Mouse (Mus musculus) hindbrain, embryonic 12.5 days (tissue): ENCODE measurements at regions not wholly inside any gene's neighbourhood (a gene's known extent, or its start where the extent isn't known, plus 50 kb on each side); places are given as distances from the start of the nearest gene placed in this dataset. TPM values are rescaled to one million over a fixed set of nuclear protein-coding genes. Genes with fewer than 3 reads are reported as not detected.

Source experiments
- ATAC-seq: fragments of 200-750 bp; cut with Nextera tagmentation; 2 replicates; pipeline ENCODE4 v1.8.0; 2017; ENCODE audit warnings: moderate TSS enrichment; ENCODE audit not compliant: low FRiP score
- H3K27ac ChIP-seq: fragments of 300-500 bp; sonication (generic); 2 replicates; pipeline ENCODE4 v1.5.1; 2016; ENCODE audit warnings: mild to moderate bottlenecking
- H3K27me3 ChIP-seq: fragments of 300-500 bp; sonication (generic); 2 replicates; pipeline ENCODE4 v1.6.1; 2016; ENCODE audit warnings: mild to moderate bottlenecking
- H3K36me3 ChIP-seq: fragments of 300-500 bp; sonication (generic); 2 replicates; pipeline ENCODE4 v1.6.1; 2016; ENCODE audit warnings: mild to moderate bottlenecking
- H3K4me1 ChIP-seq: fragments of 300-500 bp; sonication (generic); 2 replicates; pipeline ENCODE4 v1.6.1; 2016
- H3K4me2 ChIP-seq: fragments of 300-500 bp; sonication (generic); replicated peaks from 2 replicates; pipeline ENCODE4 v1.6.1; 2016; ENCODE audit warnings: mild to moderate bottlenecking
- H3K4me3 ChIP-seq: fragments of 300-500 bp; sonication (generic); 2 replicates; pipeline ENCODE4 v1.5.1; 2016; ENCODE audit warnings: mild to moderate bottlenecking
- H3K9ac ChIP-seq: fragments of 300-500 bp; sonication (generic); 2 replicates; pipeline ENCODE4 v1.6.1; 2016; ENCODE audit warnings: mild to moderate bottlenecking, moderate library complexity
- H3K9me3 ChIP-seq: fragments of 300-500 bp; sonication (generic); replicated peaks from 2 replicates; pipeline ENCODE4 v1.6.1; 2016; ENCODE audit warnings: mild to moderate bottlenecking
- WGBS: fragments of 180-500 bp; shearing (Covaris S2); methylation state at CpG from one replicate; pipeline ENCODE4 v1.1.7; 2016; 5-methylcytosine and 5-hydroxymethylcytosine counted together
- microRNA-seq: library from miRNA; unstranded; fragments of <30 nt; microRNA quantifications from one replicate; pipeline ENCODE4, GENCODE M21; 2017

GRCm38 (mm10) chr15:22232629-22233028 lies 316.2 kb upstream of the Cdh18 start:
- Histone ChIP-seq H3K27ac (no peak overlapping the region), H3K4me3 (no peak overlapping the region), H3K9ac (no peak overlapping the region), H3K4me1 (no peaks in the 10 kb centered on the region), H3K9me3 (no peaks in the 10 kb centered on the region), H3K27me3 (no peaks in the 10 kb centered on the region), H3K36me3 (no peaks in the 10 kb centered on the region), H3K4me2 (no peak overlapping the region)
- ATAC-seq, result no peak
- WGBS, result 73% methylated on average over 4 of the region's 4 CpGs

DNA sequence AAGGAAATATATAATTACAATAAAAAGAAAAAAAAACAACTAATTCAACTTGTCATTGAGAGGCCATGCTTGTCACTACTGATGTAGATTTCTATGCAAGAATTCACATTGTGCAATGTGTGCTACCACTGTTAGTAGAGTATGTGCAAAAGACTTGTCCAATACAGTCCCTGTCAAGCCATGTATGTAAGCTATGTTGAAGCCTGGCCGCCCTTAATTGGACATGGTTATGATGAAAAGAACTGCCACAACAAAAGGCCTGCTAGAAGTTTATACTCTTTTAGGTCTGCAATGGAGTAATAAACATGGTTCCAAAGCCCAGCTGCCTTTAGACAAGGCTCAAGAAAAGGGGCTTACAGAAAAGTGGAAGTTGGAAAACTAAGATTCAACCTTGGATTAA lies 267.9 kb upstream of the Cdh18 start:
- H3K27ac ChIP-seq, result no peak overlapping the region
- no peaks in the 10 kb centered on the region for H3K9me3 ChIP-seq
- no peaks in the 10 kb centered on the region for H3K4me1 ChIP-seq
- no peaks in the 10 kb centered on the region for H3K27me3 ChIP-seq
- H3K4me2 ChIP-seq, result no peak overlapping the region
- H3K4me3 ChIP-seq, result no peak overlapping the region
- H3K9ac ChIP-seq, result no peak overlapping the region
- no peak for ATAC-seq
- no peaks in the 10 kb centered on the region for H3K36me3 ChIP-seq
- WGBS, result 89% methylated on average over 1 of the region's 1 CpGs

GRCm38 (mm10) chr15:22311016-22311415 lies 237.8 kb upstream of the Cdh18 start:
- Histone ChIP-seq H3K4me3 (no peak overlapping the region), H3K36me3 (no peaks in the 10 kb centered on the region), H3K4me2 (no peak overlapping the region), H3K27me3 (no peaks in the 10 kb centered on the region), H3K9ac (no peak overlapping the region), H3K9me3 (no peaks in the 10 kb centered on the region), H3K4me1 (no peaks in the 10 kb centered on the region), H3K27ac (no peak overlapping the region)
- WGBS, result 78% methylated on average over 5 of the region's 5 CpGs
- no peak for ATAC-seq

DNA sequence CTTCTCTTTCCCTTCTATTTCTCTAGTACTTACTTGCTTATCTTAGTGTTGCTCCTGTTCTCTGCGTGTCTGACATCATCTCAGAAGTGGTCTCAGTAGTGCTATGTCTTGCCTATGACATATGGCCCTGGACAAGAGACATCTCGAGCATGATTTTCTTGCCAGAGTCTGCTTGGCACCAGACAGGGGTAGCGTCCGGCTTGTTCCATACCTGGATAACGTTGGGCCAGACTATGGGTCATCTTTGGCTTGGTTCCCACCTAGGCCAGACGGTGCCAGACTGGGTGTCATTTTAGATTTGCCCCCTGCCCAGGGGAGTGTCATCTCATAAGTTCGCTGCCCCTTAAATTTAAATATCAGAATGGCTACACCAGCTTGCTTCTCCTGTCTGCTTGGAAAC lies 229.8 kb upstream of the Cdh18 start:
- no peak for ATAC-seq
- Histone ChIP-seq H3K4me1 (no peaks in the 10 kb centered on the region), H3K9me3 (no peaks in the 10 kb centered on the region), H3K4me2 (no peak overlapping the region), H3K27ac (no peak overlapping the region), H3K4me3 (no peak overlapping the region), H3K27me3 (no peaks in the 10 kb centered on the region), H3K36me3 (no peaks in the 10 kb centered on the region), H3K9ac (no peak overlapping the region)
- WGBS, result 91% methylated on average over 7 of the region's 7 CpGs

- no peaks in the 10 kb centered on the region for H3K36me3 ChIP-seq
These were observed 209.9 kb upstream of the Cdh18 start for GRCm38 (mm10) chr15:22338941-22339340.

DNA sequence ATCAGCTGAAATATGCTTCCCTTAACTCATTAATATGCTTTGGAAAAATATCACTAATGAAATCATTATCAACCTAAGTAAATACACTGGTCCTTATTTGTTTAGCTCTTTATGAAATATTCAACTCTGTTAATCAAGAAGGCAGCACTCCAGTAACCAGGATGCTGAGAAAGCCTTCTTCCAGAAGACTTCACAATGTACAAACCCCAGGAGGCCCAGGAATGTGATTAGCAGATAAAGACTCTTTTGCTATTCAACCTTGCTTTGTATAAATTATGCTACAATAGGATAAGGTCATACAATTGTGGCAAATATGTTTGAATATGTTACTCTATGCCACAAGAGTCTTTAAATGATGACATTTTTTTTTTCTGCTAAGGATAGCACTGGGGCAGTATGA lies 204.5 kb upstream of the Cdh18 start:
- no peak overlapping the region for H3K4me3 ChIP-seq
- ATAC-seq, result no peak

More at GRCm38 (mm10) chr15:22338941-22339340, 209.9 kb upstream of the Cdh18 start:
- H3K27ac ChIP-seq, result no peak overlapping the region
- 64% methylated on average over 3 of the region's 3 CpGs for WGBS
- H3K9ac ChIP-seq, result no peak overlapping the region
- H3K27me3 ChIP-seq, result no peaks in the 10 kb centered on the region
- H3K4me1 ChIP-seq, result no peaks in the 10 kb centered on the region
- ATAC-seq, result no peak
- no peak overlapping the region for H3K4me2 ChIP-seq
- H3K4me3 ChIP-seq, result no peak overlapping the region
- H3K9me3 ChIP-seq, result no peaks in the 10 kb centered on the region

DNA sequence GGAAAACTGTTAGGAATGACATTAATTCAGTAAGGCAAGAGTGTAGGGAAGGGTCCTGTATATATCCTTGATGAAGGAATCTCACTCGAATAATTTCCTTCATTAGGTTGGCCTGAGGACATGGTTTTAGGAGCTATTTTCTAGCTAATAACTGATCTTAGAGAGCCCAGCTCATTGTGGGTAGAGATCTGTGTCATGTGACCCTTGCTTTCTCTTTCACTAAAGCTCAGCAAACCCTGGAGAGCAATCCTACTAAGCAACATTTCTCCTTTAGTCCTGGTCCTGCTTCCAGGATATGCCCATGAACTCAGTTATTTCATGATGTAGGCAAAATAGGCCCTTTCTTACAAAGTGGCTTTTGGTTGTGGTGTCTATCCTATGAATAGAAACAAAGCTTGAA lies 197.3 kb upstream of the Cdh18 start:
- WGBS, result 89% methylated on average over 1 of the region's 1 CpGs
- Histone ChIP-seq H3K4me1 (no peaks in the 10 kb centered on the region), H3K36me3 (no peaks in the 10 kb centered on the region), H3K27me3 (no peaks in the 10 kb centered on the region), H3K9me3 (no peaks in the 10 kb centered on the region), H3K9ac (no peak overlapping the region), H3K4me2 (no peak overlapping the region), H3K4me3 (no peak overlapping the region), H3K27ac (no peak overlapping the region)
- no peak for ATAC-seq

More for the DNA sequence above, 204.5 kb upstream of the Cdh18 start:
- no peak overlapping the region for H3K4me2 ChIP-seq
- no peak overlapping the region for H3K9ac ChIP-seq
- H3K36me3 ChIP-seq, result no peaks in the 10 kb centered on the region
- no peaks in the 10 kb centered on the region for H3K27me3 ChIP-seq
- no peaks in the 10 kb centered on the region for H3K9me3 ChIP-seq
- no peaks in the 10 kb centered on the region for H3K4me1 ChIP-seq
- no peak overlapping the region for H3K27ac ChIP-seq

Small RNA genes lying in the stretch of these regions (microRNA-seq; reads per million reads assigned to microRNA genes)
- gene Gm27525, result not detected
